Mouse (Mus musculus): ENCODE measurements around the gene Atp2b4. TPM values are rescaled to one million over a fixed set of nuclear protein-coding genes. Genes with fewer than 3 reads are reported as not detected.

Atp2b4 gene
- total and polyA plus RNA-seq, 3 experiments = 18.8 to 21.1 TPM; not detected in 1

- Histone ChIP-seq H3K4me1 (ENCODE audit: control insufficient read depth in 1 of 2, insufficient read depth in 2 of 2, low read length in 2 of 2) (peaks cover 0 to 13% of the 10 kb centered on the region in 2 experiments; a peak in 2 of 4 replicates), H3K27me3 (ENCODE audit: control insufficient read depth in 1 of 2, insufficient read depth in 2 of 2, low read length in 2 of 2) (no peaks in the 10 kb centered on the region), H3K27ac (ENCODE audit: control insufficient read depth, low read depth, low read length) (no peak overlapping the region), H3K9me3 (replicated peaks; ENCODE audit: insufficient read depth, low read length) (no peaks in the 10 kb centered on the region), H3K9ac (ENCODE audit: control insufficient read depth, low read depth, low read length, poor library complexity, severe bottlenecking) (no peak overlapping the region), H3K4me3 (ENCODE audit: control insufficient read depth in 1 of 2, insufficient read depth in 1 of 2, low read depth in 2 of 2, low read length in 2 of 2) (no peak overlapping the region), H3K79me2 (ENCODE audit: control insufficient read depth, insufficient read depth, low read length, poor library complexity) (no peaks in the 10 kb centered on the region), H3K36me3 (ENCODE audit: control insufficient read depth in 1 of 2, insufficient read depth in 2 of 2, low read length in 2 of 2) (peaks cover 0 to 3% of the 10 kb centered on the region in 2 experiments; a peak in 2 of 4 replicates)
- DNase-seq (ENCODE audit: low read depth, low spot score) = no peak
- TF ChIP-seq POLR2AphosphoS5 (IDR thresholded peaks at IDR 0.05; ENCODE audit: borderline replicate concordance, low read depth, low read length) = no peak
Observed at GRCm38 (mm10) chr1:133809376-133809775, 8.5 kb upstream of the Atp2b4 start.

DNA sequence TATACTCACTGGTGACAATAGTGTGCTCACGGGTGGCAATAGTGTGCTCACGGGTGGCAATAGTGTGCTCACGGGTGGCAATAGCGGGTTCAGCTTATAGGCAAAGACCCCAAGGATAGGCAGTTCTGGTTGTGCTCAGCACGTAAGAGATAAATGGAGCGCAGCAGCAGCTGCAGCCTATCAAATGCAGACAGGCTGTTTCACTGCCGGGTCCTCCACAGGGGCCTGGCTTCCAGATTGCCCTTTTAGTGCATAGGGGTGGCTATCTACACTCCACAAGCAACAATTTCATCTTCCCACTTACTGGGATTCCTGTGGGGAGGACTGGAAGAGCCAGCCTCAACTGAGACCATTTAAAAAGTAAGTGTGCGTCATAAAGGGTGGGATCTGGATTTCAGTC lies 7.2 kb upstream of the Atp2b4 start:
- H3K4me3 ChIP-seq (ENCODE audit: control insufficient read depth in 1 of 2, insufficient read depth in 1 of 2, low read depth in 2 of 2, low read length in 2 of 2) = no peak overlapping the region
- TF ChIP-seq MAZ (IDR thresholded peaks at IDR 0.05; ENCODE audit: low read depth, low read length) (no peak), ZC3H11A (IDR thresholded peaks at IDR 0.05; ENCODE audit: low read depth, low read length) (no peak), TCF12 (IDR thresholded peaks at IDR 0.05; ENCODE audit: low read depth, low read length) (no peak), MYB (IDR thresholded peaks at IDR 0.05; ENCODE audit: low read depth, low read length) (no peak), MAFK (IDR thresholded peaks at IDR 0.05; ENCODE audit: borderline replicate concordance, low read depth, low read length) (no peak), SMC3 (IDR thresholded peaks at IDR 0.05; ENCODE audit: low read depth, low read length) (no peak), TBP (IDR thresholded peaks at IDR 0.05; ENCODE audit: low read depth, low read length) (no peak), MYC (IDR thresholded peaks at IDR 0.05; ENCODE audit: low read depth, low read length) (no peak), UBTF (IDR thresholded peaks at IDR 0.05; ENCODE audit: borderline replicate concordance, insufficient read depth, low read depth, low read length) (no peak), KAT2A (conservative IDR thresholded peaks at IDR 0.05; ENCODE audit: low read depth, low read length) (no peak), GATA1 (IDR thresholded peaks at IDR 0.05; ENCODE audit: low read depth, low read length) (no peak), POLR2AphosphoS5 (IDR thresholded peaks at IDR 0.05; ENCODE audit: borderline replicate concordance, low read depth, low read length) (no peak), ELF1 (IDR thresholded peaks at IDR 0.05; ENCODE audit: low read depth, low read length) (no peak), MXI1 (IDR thresholded peaks at IDR 0.05; ENCODE audit: low read depth, low read length) (no peak)
- no peak overlapping the region for H3K9ac ChIP-seq (ENCODE audit: control insufficient read depth, low read depth, low read length, poor library complexity, severe bottlenecking)
- H3K27me3 ChIP-seq (ENCODE audit: control insufficient read depth in 1 of 2, insufficient read depth in 2 of 2, low read length in 2 of 2) = no peaks in the 10 kb centered on the region
- DNase-seq (ENCODE audit: low read depth, low spot score) = no peak
- H3K9me3 ChIP-seq (replicated peaks; ENCODE audit: insufficient read depth, low read length) = no peaks in the 10 kb centered on the region
- H3K4me1 ChIP-seq (ENCODE audit: control insufficient read depth in 1 of 2, insufficient read depth in 2 of 2, low read length in 2 of 2) = peaks cover 4 to 16% of the 10 kb centered on the region in 2 experiments; a peak in 3 of 4 replicates
- peaks cover 0 to 5% of the 10 kb centered on the region in 2 experiments; a peak in 2 of 4 replicates for H3K36me3 ChIP-seq (ENCODE audit: control insufficient read depth in 1 of 2, insufficient read depth in 2 of 2, low read length in 2 of 2)
- no peaks in the 10 kb centered on the region for H3K79me2 ChIP-seq (ENCODE audit: control insufficient read depth, insufficient read depth, low read length, poor library complexity)
- no peak overlapping the region for H3K27ac ChIP-seq (ENCODE audit: control insufficient read depth, low read depth, low read length)

GRCm38 (mm10) chr1:133801743-133802142 lies 902 bp upstream of the Atp2b4 start:
- Histone ChIP-seq H3K9ac (ENCODE audit: control insufficient read depth, low read depth, low read length, poor library complexity, severe bottlenecking) (no peak overlapping the region; the same call in 1 of the 2 replicates), H3K4me3 (ENCODE audit: control insufficient read depth in 1 of 2, insufficient read depth in 1 of 2, low read depth in 2 of 2, low read length in 2 of 2) (no peak overlapping the region), H3K4me1 (ENCODE audit: control insufficient read depth in 1 of 2, insufficient read depth in 2 of 2, low read length in 2 of 2) (peaks cover 19 to 46% of the 10 kb centered on the region in 2 experiments), H3K27me3 (ENCODE audit: control insufficient read depth in 1 of 2, insufficient read depth in 2 of 2, low read length in 2 of 2) (no peaks in the 10 kb centered on the region), H3K36me3 (ENCODE audit: control insufficient read depth in 1 of 2, insufficient read depth in 2 of 2, low read length in 2 of 2) (peaks cover 0 to 31% of the 10 kb centered on the region in 2 experiments; a peak in 2 of 4 replicates), H3K9me3 (replicated peaks; ENCODE audit: insufficient read depth, low read length) (no peaks in the 10 kb centered on the region), H3K79me2 (ENCODE audit: control insufficient read depth, insufficient read depth, low read length, poor library complexity) (peaks cover 9% of the 10 kb centered on the region), H3K27ac (ENCODE audit: control insufficient read depth, low read depth, low read length) (peak overlapping the region; percentile 85)
- TF ChIP-seq CTCF (IDR thresholded peaks at IDR 0.05 in 2 of 3, conservative IDR thresholded peaks at IDR 0.05 in 1 of 3; ENCODE audit: control insufficient read depth in 1 of 3, insufficient read depth in 1 of 3, low read depth in 2 of 3, low read length in 3 of 3, poor library complexity in 1 of 3, severe bottlenecking in 1 of 3) (no peak), MXI1 (IDR thresholded peaks at IDR 0.05; ENCODE audit: low read depth, low read length) (no peak), MYB (IDR thresholded peaks at IDR 0.05; ENCODE audit: low read depth, low read length) (no peak)
- DNase-seq (ENCODE audit: low read depth, low spot score) = no peak

All from MEL (cell line).